Mouse (Mus musculus): ENCODE data around the gene Smo.
"Not testable (repeated sequence)": the region's sequence is repeated elsewhere in the genome, so short reads cannot be mapped to it uniquely, and the experiment has no call there.

The Smo gene

DNA sequence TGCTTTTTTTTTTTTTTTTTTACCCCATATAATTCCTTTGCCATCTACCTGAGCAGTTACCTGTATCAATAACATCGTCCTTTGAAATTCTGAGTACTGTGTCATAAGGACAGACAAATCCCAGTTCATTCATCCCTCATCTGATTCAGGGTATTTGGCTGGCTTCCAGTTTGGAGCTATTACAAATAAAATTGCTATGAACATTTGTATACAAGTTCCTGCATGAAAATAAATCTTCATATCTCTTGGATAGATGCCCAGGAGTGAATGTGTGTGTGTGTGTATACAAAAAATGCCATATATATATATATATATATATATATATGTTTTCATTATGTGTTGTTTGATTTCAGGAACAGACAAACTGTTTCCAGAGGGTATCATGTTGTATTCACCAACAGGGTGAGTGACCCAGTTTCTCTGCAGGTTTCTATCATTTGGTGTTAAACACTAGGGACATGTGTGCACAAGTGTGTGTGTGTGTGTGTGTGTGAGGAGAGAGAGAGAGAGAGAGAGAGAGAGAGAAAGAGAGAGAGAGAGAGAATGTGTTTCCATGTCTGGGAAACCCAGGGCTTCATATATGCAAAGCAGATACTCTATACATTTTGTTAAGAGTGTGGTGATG lies 8.6 kb upstream of the Smo start:
- CTCF ChIA-PET = no interaction called here

DNA sequence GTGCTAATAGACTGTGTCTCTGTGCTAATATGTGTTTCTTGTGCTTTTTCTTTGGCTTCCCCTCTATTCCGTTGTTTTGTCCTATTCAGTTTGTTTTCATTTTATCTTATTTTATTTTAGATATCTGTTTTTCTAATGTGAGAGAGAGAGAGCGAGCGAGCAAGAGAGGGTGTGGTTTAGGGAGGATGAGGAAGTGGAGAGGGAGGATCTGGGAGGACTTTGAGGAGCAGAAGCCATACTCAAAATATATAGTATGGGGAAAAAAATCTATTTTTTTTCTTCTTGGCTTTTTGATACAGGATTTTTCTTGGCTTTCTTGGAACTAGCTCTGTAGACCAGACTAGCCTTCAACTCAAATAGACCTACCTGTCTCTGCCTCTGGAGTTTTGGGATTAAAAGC lies 7.3 kb upstream of the Smo start:
- CTCF ChIA-PET = no interaction called here

DNA sequence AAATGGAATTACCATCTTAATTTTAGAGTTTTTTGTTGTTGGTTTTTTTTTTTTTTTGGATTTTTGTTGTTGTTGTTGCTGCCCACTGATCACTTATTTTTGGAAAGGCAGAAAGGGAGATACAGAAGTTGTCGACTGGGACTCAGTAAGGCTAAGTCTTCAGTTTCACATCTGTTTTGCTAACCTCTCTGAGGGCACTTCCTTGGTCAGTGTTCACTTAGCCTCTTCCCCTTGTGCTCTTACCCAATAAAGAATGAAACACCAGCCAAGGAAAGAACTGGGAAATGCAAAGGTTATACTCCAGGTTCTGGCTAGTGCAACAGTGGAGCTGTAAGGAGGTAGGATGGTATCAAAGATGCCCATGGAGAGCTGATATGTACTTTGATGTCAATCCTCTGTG lies 5.8 kb upstream of the Smo start:
- CTCF ChIA-PET = no interaction called here

DNA sequence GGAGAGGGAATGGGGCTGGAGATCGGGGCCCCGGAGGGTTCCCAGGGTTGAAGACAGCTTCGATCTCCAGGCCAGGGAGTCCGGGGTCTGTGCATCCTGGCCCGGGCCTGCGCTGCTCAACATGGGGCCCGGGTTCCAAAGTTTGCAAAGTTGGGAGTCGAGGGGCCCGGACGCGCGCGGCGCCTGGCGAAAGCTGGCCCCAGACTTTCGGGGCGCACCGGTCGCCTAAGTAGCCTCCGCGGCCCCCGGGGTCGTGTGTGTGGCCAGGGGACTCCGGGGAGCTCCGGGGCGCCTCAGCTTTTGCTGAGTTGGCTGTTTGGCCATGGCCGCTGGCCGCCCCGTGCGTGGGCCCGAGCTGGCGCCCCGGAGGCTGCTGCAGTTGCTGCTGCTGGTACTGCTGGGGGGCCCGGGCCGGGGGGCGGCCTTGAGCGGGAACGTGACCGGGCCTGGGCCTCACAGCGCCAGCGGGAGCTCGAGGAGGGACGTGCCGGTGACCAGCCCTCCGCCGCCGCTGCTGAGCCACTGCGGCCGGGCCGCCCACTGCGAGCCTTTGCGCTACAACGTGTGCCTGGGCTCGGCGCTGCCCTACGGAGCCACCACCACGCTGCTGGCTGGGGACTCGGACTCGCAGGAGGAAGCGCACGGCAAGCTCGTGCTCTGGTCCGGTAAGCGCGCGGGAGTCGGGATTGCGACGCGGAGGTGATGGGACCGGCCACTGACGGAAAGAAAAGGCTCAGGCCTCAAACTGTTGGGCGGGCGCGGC lies 567 bp downstream of the Smo start:
- CTCF ChIA-PET = no interaction called here

DNA sequence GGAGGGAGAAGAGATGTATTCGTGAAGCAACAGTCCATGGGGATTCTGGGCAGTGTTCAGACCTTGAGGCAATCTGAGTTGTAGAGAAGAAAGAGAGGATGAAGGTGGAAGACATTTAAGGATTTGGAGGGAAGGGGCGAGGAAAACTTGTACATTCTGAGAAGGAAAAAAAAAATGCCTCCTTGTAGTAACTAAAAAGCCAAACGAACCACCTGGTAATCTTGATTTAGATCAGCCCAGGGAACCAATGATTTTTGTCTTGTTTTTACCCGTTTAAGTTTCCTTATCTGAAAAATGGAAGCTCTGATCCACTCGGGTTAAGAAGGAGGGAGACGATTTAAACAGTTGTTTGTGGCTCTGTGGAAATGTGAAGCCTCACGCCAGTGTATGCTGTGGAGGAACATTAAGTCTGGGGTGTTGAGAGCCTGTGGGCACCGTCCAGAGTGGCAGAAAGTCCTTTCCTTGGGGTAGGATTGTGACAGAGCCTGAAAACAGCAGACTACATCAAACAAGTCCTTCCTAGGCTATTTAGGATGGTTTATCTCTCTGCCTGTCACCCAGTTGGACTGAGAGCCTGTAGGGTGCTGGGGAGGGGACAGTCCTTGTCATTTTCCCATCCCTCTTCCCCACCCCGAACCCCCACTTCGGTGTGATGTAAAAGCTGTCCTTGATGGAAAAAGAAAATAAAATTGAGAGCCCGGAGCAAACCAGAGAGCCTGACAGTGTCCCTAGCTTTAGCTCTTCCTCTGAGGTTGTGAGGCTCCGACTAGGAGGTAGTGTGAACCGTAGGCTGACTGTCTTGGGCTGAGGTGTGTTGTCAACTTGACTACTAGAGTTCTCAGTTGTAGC lies 1.5 kb downstream of the Smo start:
- CTCF ChIA-PET = no interaction called here

DNA sequence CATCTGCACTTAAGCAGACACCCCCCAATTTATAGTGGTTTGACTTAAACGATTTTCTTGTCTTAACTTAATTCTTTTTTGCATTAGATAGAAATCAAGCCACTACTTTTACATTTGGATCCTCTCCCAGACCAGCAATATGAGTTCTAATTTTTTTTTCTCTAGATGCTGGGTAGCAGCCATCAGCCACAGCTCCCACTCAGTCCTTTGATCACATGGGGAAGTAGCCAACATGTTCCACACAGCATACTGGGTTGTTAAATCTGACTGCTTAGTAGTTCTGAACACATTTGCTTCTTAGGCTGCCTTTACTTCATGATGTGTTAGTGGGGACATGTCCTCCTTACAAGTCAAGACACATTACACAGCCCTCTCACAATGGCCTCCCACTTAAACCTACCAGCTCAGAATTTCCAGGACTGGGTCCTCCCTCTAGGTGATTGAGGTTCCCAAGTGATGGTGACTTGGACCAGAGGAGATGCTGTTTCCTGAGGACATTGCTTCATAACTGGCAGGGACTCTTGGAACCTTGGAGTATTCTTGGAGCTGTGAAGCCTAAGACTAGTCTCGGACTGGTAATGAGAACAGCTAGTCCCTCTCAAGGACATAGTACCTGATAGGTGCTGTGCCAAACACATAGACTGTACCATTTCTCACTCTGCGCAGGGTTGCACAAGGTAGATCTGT lies 16.3 kb downstream of the Smo start:
- CTCF ChIA-PET = no interaction called here

DNA sequence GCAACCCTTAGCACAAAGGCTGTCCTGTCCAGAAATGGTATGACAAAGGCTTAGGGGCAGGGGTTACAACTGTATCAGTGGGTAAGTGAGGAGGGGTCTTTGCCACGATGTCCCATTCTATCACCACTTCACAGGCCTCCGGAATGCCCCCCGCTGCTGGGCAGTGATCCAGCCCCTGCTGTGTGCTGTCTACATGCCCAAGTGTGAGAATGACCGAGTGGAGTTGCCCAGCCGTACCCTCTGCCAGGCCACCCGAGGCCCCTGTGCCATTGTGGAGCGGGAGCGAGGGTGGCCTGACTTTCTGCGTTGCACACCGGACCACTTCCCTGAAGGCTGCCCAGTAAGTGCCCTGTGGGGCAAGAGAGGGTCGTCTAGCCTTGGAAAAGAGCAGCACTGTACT lies 18.0 kb downstream of the Smo start:
- CTCF ChIA-PET = no interaction called here

DNA sequence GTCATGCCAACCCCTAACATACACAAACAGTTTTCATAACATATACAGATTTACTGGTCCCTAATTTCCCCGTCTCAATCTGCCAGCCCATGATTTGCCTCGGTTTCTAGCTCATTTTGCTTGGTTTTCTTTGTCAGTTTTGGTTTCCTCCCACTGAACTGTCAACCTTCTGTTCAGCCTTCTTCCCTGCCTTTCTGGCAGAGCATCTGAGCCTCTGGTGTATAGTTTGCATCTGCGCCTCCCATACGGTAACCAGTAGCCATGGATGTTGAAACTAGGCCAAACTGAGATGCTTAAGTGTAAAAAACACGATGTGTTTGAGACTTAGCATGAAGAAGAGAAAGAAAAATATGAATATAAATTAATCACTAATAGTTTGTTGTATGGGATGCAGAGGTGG lies 20.7 kb downstream of the Smo start:
- CTCF ChIA-PET = no interaction called here

DNA sequence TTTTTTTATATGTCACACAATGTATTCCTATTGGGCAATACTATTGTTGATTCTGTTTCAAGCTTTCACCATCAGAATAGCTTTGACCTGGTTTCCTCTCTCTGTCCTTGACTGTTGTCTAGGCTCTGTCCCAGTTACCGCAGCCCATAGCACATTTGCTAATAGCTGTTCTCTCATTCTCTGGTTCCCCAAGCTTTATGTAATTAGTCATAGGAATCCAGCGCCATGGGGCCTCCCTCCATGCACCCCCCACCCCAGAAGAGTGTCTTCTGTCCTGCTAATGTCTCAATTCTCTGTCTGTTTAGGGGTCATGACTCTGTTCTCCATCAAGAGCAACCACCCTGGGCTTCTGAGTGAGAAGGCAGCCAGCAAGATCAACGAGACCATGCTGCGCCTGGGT lies 21.2 kb downstream of the Smo start:
- CTCF ChIA-PET = no interaction called here

DNA sequence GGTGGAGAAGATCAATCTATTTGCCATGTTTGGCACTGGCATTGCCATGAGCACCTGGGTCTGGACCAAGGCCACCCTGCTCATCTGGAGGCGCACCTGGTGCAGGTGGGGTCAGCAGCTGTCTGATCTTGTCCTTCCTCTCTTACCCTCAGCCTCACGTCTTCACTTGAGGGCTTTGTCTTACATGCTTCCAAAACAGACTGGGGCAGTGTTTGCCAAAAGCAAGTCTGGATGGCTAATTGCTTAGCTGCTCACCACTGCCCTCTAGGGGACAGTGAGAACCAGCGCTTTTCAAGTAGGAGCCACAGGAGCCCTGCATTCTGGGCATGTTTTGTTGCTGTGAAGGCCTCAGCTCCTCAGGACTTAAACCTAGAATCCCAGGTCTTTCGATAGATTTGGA lies 23.1 kb downstream of the Smo start:
- CTCF ChIA-PET = interaction anchor here (1.0 kb wide), 1 partner anchor 11 kb away, joined by 4 read pairs; no protein-coding TSS in a partner anchor

DNA sequence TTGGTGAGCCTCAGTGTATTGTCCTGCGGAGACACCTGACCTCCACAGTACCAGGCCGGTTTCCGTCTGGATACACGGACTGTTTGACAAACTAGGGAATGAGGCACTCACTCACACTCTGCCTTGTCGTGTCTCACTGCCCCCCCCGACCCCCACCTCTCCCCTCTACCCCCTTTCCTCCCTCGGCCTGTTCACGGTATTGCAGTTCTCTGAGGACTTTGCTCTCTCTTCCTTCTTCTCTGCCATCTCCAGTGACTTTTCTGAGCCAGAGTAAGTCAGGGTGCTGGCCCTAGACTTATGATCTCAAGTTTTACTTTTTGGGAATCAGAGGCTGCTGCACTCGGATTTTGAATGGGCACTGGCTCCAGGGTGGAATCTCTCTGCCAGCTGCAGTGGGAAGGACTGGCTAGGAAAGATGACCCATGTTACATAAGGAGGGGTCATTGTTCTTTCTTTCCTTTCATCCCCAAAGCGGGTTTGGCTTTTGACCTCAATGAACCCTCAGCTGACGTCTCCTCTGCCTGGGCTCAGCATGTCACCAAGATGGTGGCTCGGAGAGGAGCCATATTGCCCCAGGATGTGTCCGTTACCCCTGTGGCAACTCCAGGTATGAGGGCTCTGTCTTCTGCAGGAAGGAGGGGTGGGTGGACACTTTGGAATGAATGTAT lies 23.8 kb downstream of the Smo start:
- CTCF ChIA-PET = interaction anchor here (1.0 kb wide), 1 partner anchor 10 kb away, joined by 4 read pairs; no protein-coding TSS in a partner anchor

DNA sequence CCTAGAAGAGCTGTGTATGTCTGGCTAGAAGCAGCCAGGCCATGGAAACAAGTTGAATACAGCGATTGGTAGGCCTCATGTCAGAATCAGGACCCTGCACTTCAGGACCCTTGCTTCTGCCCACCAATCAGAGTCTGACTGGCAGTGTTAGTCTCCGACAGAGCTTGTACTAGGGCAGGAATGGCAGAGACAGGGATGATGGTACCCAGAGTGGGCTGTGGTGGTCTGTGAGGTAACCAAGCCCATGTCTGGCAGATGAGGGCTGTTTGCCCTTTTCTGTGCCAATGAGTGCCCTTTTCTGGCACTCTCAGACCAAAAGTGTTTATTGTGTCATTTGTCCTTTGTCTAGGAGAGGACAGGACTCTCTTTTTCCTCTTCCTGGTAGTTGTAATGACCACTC lies 25.1 kb downstream of the Smo start:
- CTCF ChIA-PET = not testable (repeated sequence)

DNA sequence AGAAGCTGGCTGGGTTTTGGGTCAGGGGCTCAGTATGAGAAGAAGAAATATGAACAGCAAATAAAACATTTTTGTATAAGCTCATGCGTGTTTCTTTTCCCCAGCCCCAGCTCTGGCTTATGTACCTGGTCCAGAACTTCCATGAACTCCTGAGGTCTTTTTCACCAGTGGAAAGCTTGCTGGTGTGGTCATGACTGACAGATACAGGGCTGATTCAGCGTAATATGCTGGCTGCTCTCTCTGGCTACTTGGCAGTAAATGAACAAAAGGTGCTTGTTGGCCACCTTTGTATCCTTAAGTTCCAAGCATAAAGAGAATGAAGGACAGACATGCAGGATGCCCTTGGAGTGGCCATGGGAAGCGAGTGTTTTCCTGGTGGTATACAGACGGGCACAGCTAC lies 26.0 kb downstream of the Smo start:
- CTCF ChIA-PET = no interaction called here

DNA sequence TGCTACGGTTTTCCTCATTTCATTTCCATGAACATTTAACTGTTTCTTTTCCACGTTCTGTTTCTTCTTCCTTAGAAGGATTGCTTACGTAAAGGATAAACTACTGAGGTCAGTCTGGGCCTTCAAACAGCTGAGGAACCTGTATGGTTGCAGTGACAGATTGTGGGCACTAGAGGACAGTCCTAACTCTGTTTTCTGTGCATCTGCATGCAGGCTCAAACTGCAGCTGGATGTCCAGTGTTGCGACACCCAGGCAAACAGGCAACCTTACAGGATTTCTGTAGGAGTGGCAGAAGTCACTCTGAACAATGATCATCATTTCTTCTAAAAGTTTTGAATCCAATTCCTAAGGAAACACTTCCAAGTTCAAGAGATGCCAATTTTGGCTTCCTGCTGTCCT lies 27.2 kb downstream of the Smo start:
- CTCF ChIA-PET = no interaction called here

DNA sequence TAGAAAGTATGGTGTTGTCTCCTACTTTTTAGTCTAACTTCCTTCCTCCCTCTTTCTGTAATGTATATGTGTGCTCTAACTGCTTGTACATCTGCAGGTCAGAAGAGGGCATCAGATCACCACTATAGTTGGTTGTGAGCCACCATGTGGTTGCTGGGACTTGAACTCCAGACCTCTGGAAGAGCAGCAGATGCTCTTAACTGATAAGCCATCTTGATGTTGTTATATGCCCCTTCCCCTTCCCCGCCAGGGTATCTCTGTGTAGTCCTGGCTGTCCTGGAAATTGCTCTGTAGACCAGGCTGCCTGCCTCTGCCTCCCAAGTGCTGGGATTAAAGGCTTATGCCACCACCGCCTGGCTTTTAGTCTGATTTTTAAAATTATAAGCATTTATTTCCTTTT lies 31.6 kb downstream of the Smo start:
- CTCF ChIA-PET = interaction anchor here (0.5 kb wide), 1 partner anchor 51 kb away, joined by 9 read pairs; no protein-coding TSS in a partner anchor

DNA sequence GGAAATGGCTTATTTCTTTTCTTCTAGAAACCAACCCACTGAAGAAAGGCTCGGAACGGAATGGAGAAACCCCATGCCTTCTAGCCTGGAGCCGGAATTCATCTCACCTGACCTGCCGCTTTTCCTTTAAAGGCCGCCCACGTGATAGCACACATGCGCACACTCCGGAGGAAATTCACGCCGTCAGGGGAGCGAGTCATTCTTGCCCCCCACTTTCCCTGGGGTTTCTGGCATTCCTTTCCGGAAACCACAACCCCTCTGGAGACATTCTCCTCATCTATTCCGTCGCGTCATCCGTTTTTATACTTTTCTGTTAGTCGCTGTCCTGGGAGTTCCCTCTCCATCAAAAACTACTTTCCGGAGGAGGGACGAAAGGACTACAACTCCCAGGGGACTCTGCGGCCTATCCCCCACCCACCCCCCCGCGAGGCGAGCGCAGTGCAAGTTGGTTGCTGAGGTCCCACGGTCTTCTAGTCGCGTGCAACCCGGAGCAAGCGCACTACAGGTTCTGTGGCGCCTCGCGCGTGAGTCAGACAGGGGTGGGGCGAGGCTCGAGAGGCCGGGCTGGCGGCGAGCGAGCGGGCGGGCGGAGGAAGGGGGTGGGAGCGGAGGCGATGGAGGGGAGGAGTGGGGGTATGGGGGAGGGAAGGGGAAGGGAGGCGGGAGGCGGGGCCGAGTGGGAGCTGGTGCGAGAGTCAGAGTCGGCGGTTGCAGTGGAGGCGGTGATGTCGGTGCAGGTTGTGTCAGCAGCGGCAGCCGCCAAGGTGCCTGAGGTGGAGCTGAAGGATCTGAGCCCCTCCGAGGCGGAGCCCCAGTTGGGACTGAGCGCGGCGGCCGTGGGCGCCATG lies 32.7 kb downstream of the Smo start, which contains the start of gene Ahcyl2:
TSS of gene Ahcyl2 (plus strand) at position 199 of the 848 bp plus-strand sequence.
- CTCF ChIA-PET = no interaction called here

DNA sequence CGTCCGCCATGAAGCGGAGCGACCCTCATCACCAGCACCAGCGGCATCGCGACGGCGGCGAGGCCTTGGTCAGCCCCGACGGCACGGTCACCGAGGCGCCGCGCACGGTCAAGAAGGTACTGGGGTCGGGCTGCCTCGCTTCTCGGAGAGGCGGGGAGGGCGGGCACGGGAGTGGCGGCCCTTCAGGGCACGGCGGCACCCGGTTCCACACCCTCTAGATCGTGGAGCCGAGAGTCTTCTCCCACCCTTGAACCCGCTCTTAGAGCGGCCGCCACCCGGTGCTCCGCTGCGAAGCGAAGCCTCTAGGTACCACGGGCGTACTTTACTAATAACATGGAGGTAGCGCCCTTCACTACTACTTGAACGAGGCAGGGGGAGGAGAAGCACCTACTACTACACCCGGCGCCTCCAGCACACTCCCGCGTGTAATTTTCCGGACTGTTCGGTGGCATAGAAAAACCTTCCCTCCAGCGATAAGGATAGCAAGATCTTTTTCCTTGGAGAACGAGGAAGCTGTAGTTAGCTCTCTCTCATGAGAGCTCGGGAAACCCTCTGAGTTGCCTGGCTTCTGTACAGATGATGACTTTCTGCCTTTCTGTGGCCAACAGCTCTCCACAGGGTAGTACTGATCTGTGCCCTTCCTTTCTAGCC lies 33.6 kb downstream of the Smo start:
- CTCF ChIA-PET = interaction anchor here (0.9 kb wide), 1 partner anchor 11 kb away, joined by 4 read pairs; no protein-coding TSS in a partner anchor

DNA sequence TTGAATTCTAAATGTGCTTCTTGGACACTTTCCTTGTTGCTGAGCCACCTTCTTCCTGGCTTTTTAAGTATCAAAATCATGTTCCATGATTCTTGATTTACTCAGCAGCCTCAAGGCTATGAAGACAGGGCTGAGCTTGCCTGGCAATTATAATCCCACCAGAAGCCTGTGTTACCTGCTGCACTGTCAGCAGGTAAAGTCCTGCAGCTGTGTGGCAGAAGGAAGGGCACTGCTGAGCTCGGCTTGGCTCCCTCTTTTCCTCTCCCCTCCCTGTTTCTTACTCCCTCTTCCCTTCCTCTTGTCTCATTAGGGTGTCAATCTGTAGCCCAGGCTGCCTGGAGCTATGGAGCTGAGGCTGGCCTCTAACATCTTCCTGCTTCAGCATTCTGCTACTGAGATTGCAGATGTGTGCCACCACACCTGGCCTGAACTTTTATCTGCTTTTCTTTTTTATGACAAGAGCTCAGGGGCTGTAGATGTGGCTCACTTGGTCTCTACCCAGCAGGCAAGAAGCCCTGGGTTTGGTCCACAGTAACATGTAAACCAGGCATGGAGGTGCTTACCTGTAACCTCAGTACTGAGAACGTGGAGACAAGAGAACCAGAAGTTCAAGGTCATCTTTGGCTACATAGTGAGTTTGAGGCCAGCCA lies 35.5 kb downstream of the Smo start:
- CTCF ChIA-PET = no interaction called here

DNA sequence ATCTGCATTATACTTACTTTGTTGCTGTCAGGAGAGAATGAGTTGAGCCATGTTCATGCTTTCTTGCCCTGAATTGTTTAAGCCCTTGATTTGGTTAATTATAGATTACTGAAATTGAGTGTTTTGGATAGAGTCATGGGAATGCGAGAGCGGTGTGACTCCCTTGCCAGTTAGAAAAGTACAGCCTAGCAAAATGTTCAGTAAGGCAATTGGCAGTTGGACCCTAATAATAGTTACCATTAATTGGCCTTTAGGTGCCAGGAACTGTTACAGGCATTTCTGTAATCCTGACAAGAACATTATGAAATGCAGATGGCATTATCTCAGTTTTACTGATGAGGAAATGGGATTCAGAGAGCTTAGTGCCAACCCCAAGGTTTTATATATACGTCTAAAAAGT lies 36.9 kb downstream of the Smo start:
- CTCF ChIA-PET = no interaction called here

DNA sequence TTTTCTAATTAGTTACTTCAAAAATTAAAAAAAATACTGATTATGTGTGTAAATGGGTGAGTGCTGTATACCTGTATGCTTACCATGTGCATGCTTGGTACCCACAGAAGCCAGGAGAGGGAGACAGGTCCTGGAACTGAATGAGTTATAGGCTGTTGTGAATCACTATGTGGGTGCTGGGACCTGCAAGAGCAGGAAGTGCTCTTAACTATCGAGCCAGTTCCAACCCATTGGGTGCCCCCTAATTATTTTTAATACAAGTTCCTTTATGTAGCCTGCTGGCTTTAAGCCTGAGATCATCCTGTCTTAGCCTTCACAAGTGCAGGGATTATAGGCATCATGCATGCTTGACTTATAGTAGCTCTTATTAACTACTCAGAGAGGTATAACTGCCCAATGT lies 38.9 kb downstream of the Smo start:
- CTCF ChIA-PET = no interaction called here
